Mouse (Mus musculus) stomach, embryonic 16.5 days (tissue): Measurements from ENCODE around the gene Clba1. TPM values are rescaled to one million over a fixed set of nuclear protein-coding genes. Genes with fewer than 3 reads are reported as not detected.

Experiments used
- ATAC-seq: fragments of 200-750 bp; cut with Nextera tagmentation; 2 replicates; pipeline ENCODE4 v1.8.0; 2017; ENCODE audit warnings: moderate number of reproducible peaks, moderate TSS enrichment; ENCODE audit not compliant: insufficient read depth, low FRiP score
- H3K27ac ChIP-seq: fragments of 300-500 bp; sonication (generic); 2 replicates; pipeline ENCODE4 v1.5.1; 2014; ENCODE audit warnings: low read length
- H3K27me3 ChIP-seq: fragments of 300-500 bp; sonication (generic); 2 replicates; pipeline ENCODE4 v1.6.1; 2014; ENCODE audit warnings: low read length, control low read depth, mixed read lengths; ENCODE audit not compliant: control insufficient read depth, insufficient read depth
- H3K36me3 ChIP-seq: fragments of 300-500 bp; sonication (generic); 2 replicates; pipeline ENCODE4 v1.6.1; 2014; ENCODE audit warnings: low read length; ENCODE audit not compliant: control insufficient read depth, insufficient read depth
- H3K4me1 ChIP-seq: fragments of 300-500 bp; sonication (generic); 2 replicates; pipeline ENCODE4 v1.6.1; 2014; ENCODE audit warnings: low read length, control low read depth, mixed read lengths; ENCODE audit not compliant: control insufficient read depth, insufficient read depth
- H3K4me2 ChIP-seq: fragments of 300-500 bp; sonication (generic); 2 replicates; pipeline ENCODE4 v1.6.1; 2014; ENCODE audit warnings: low read depth, low read length, mixed read lengths
- H3K4me3 ChIP-seq: fragments of 300-500 bp; sonication (generic); replicated peaks from 2 replicates; pipeline ENCODE4 v1.5.1; 2014; ENCODE audit warnings: mild to moderate bottlenecking, low read length
- H3K9ac ChIP-seq: fragments of 300-500 bp; sonication (generic); 2 replicates; pipeline ENCODE4 v1.6.1; 2014; ENCODE audit warnings: low read length
- H3K9me3 ChIP-seq: fragments of 300-500 bp; sonication (generic); replicated peaks from 2 replicates; pipeline ENCODE4 v1.6.1; 2016; ENCODE audit warnings: low read length, control low read depth; ENCODE audit not compliant: control insufficient read depth
- WGBS: fragments of 180-500 bp; shearing (Covaris S2); extraction: QIAGEN DNeasy Blood & Tissue Kit; methylation state at CpG from one replicate; pipeline ENCODE4 v1.1.7; 2014; 5-methylcytosine and 5-hydroxymethylcytosine counted together
- polyA plus RNA-seq: library from polyadenylated mRNA; unstranded; fragments of >200 nt; fragmentation: Nextera tagmentation; extraction: Ambion mirVana; gene quantifications from 2 replicates; pipeline ENCODE4 v1.2.1, GENCODE M21; 2015

The Clba1 gene
- polyA plus RNA-seq, 1 experiment from 2014 or later: 5.8 TPM

- Histone ChIP-seq H3K36me3 (peaks cover 21% of the 10 kb centered on the region), H3K4me2 (no peak overlapping the region), H3K27me3 (no peaks in the 10 kb centered on the region), H3K4me3 (no peak overlapping the region), H3K9me3 (no peaks in the 10 kb centered on the region), H3K27ac (no peak overlapping the region; the same call in 1 of the 2 replicates), H3K4me1 (peaks cover 28% of the 10 kb centered on the region), H3K9ac (no peak overlapping the region)
- no peak for ATAC-seq
- 74% methylated on average over 1 of the region's 1 CpGs for WGBS
Observed at GRCm38 (mm10) chr12:112821216-112821615, 12.5 kb downstream of the Clba1 start.

GRCm38 (mm10) chr12:112821974-112822373, 13.2 kb downstream of the Clba1 start:
- Histone ChIP-seq H3K4me2 (no peak overlapping the region), H3K36me3 (peaks cover 21% of the 10 kb centered on the region), H3K27me3 (no peaks in the 10 kb centered on the region), H3K4me3 (no peak overlapping the region), H3K9me3 (no peaks in the 10 kb centered on the region), H3K9ac (no peak overlapping the region), H3K4me1 (peaks cover 32% of the 10 kb centered on the region), H3K27ac (peak overlapping the region; percentile 53)
- ATAC-seq: no peak
- WGBS: 76% methylated on average over 4 of the region's 4 CpGs

DNA sequence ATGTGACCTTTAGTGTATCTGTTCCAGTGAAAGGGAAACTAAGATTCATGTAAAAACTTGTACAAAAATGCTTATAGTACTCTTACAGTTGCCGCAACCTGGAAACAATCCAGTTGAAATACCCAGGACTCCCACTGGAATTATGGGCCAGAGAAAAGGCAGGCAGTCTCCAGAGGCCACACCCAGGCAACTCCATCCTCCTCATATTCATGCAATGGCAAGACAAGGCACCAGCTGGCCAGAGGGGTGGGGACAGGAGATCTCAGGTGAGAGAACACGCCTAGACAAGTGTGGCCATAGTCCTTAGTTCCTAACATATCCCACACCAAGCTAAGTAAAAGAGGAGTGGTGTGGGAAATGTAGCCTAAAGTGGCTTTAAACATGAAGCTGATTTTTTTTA, 13.9 kb downstream of the Clba1 start:
- 65% methylated on average over 2 of the region's 2 CpGs for WGBS
- ATAC-seq: peak; percentile 70; the same call in 1 of the 2 replicates
- Histone ChIP-seq H3K9me3 (no peaks in the 10 kb centered on the region), H3K4me2 (no peak overlapping the region), H3K27ac (no peak overlapping the region; the same call in 1 of the 2 replicates), H3K9ac (no peak overlapping the region), H3K27me3 (no peaks in the 10 kb centered on the region), H3K4me1 (peaks cover 39% of the 10 kb centered on the region), H3K36me3 (peaks cover 21% of the 10 kb centered on the region), H3K4me3 (no peak overlapping the region)

DNA sequence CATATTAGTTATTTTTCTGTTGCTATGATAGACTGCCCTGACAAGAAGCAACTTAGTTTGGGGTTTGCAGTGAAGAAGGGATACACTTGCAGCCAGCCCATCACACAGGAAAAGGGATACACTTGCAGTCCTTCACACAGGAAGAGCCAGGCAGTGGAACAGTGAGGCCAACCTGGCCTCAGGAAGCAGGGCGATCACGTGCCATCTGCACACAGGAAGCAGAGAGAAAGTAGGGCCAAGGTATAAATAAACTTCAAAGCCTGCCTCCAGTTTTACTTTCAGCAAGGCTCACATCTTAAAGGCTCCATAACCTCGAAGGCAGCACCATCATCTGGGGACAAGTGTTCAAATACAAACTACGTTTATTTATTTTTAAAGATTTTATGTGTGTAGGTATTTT, 14.5 kb downstream of the Clba1 start:
- no peaks in the 10 kb centered on the region for H3K27me3 ChIP-seq
- ATAC-seq: no peak
- H3K9ac ChIP-seq: peak overlapping the region; percentile 47
- peaks cover 17% of the 10 kb centered on the region for H3K36me3 ChIP-seq
- H3K4me2 ChIP-seq: no peak overlapping the region
- no peak overlapping the region for H3K4me3 ChIP-seq
- no peaks in the 10 kb centered on the region for H3K9me3 ChIP-seq
- H3K4me1 ChIP-seq: peaks cover 44% of the 10 kb centered on the region
- 60% methylated on average over 4 of the region's 4 CpGs for WGBS
- peak overlapping the region; percentile 68 for H3K27ac ChIP-seq

DNA sequence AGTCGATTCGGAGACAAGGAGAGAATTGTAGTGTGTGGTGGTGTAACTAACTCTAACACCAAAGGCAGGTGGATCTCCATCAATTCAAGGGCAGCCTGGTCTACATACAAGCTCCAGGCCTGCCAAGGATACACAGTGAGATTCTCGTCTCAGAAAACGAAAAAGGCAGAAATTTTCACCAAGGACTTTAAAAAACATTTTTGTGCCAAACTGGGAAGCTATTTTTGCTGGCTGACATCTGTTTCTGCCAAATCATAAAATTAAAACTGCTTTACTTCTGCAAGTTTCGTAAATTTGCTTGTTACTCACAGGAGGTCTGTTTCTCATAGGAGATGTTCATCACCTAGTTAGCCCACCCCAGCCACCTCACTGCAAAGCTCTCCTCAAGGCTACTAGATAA, 17.2 kb downstream of the Clba1 start:
- H3K9me3 ChIP-seq: no peaks in the 10 kb centered on the region
- no peak overlapping the region for H3K4me3 ChIP-seq
- peaks cover 51% of the 10 kb centered on the region for H3K4me1 ChIP-seq
- peak overlapping the region; percentile 36; the same call in 1 of the 2 replicates for H3K9ac ChIP-seq
- 80% methylated on average over 5 of the region's 5 CpGs for WGBS
- no peak for ATAC-seq
- no peak overlapping the region for H3K27ac ChIP-seq
- no peak overlapping the region for H3K4me2 ChIP-seq
- H3K36me3 ChIP-seq: 0 out of 2 replicates have a peak, but pooled peaks cover 3% of the 10 kb centered on the region
- no peaks in the 10 kb centered on the region for H3K27me3 ChIP-seq

- ATAC-seq: peak; percentile 83
- H3K4me2 ChIP-seq: peak overlapping the region; percentile 71
- under 1% methylated on average over 42 of the region's 51 CpGs for WGBS
- H3K36me3 ChIP-seq: 0 out of 2 replicates have a peak, but pooled peaks cover 4% of the 10 kb centered on the region
- no peaks in the 10 kb centered on the region for H3K9me3 ChIP-seq
- H3K4me1 ChIP-seq: peaks cover 40% of the 10 kb centered on the region
- peak overlapping the region; percentile 94 for H3K4me3 ChIP-seq
- H3K9ac ChIP-seq: peak overlapping the region; percentile 98
- H3K27me3 ChIP-seq: no peaks in the 10 kb centered on the region
- H3K27ac ChIP-seq: peak overlapping the region; percentile 93
Observed at GRCm38 (mm10) chr12:112828501-112829243, 19.9 kb downstream of the Clba1 start.

- peak; percentile 98 for ATAC-seq
- under 1% methylated on average over 72 of the region's 72 CpGs for WGBS
- Histone ChIP-seq H3K4me3 (peak within 1 kb of the TSS; percentile 94), H3K4me2 (peak within 1 kb of the TSS; percentile 82), H3K9me3 (no peaks in the 10 kb centered on the region), H3K27me3 (no peaks in the 10 kb centered on the region), H3K36me3 (0 out of 2 replicates have a peak, but pooled peaks cover 4% of the 10 kb centered on the region), H3K9ac (peak within 1 kb of the TSS; percentile 98), H3K4me1 (peaks cover 33% of the 10 kb centered on the region), H3K27ac (peak within 1 kb of the TSS; percentile 93)
Observed at GRCm38 (mm10) chr12:112829244-112829864, 20.6 kb downstream of the Clba1 start, which contains the start of gene Cdca4. Cdca4 (minus strand) TSS chr12:112829423.

- H3K27ac ChIP-seq: peak overlapping the region; percentile 80
- H3K4me1 ChIP-seq: peaks cover 26% of the 10 kb centered on the region
- H3K27me3 ChIP-seq: no peaks in the 10 kb centered on the region
- no peak for ATAC-seq
- H3K4me2 ChIP-seq: peak overlapping the region; percentile 82
- WGBS: 20% methylated on average over 2 of the region's 2 CpGs
- H3K36me3 ChIP-seq: 0 out of 2 replicates have a peak, but pooled peaks cover 4% of the 10 kb centered on the region
- H3K9ac ChIP-seq: peak overlapping the region; percentile 86
- no peaks in the 10 kb centered on the region for H3K9me3 ChIP-seq
- H3K4me3 ChIP-seq: peak overlapping the region; percentile 94
Observed at GRCm38 (mm10) chr12:112830141-112830540, 21.4 kb downstream of the Clba1 start.

DNA sequence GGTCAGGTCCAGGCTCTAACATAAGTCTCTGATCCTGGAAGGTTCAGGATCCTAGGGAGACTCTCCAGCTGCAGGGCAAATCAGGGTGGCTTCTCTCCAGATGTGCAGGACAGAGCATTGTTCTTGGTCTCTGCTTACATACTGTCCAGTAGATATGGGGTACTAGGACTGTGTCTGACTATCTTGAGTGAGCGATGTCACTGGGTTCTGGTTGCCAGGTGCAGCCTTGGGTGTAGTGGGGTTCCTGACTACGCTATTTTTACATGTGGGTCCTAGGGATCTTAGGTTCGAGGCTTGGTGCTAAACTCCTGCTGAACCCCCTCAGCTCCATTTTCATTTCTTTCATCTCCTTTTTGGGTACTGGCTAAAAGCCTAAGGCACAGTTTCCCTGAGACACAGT, 21.8 kb downstream of the Clba1 start:
- Histone ChIP-seq H3K36me3 (0 out of 2 replicates have a peak, but pooled peaks cover 4% of the 10 kb centered on the region), H3K4me2 (peak overlapping the region; percentile 82), H3K4me3 (peak overlapping the region; percentile 94), H3K9ac (peak overlapping the region; percentile 86), H3K27ac (no peak overlapping the region), H3K27me3 (no peaks in the 10 kb centered on the region), H3K9me3 (no peaks in the 10 kb centered on the region), H3K4me1 (peaks cover 26% of the 10 kb centered on the region)
- ATAC-seq: no peak
- 78% methylated on average over 3 of the region's 3 CpGs for WGBS
